Mouse (Mus musculus): ENCODE measurements around the gene Ighmbp2.

Gene Ighmbp2

DNA sequence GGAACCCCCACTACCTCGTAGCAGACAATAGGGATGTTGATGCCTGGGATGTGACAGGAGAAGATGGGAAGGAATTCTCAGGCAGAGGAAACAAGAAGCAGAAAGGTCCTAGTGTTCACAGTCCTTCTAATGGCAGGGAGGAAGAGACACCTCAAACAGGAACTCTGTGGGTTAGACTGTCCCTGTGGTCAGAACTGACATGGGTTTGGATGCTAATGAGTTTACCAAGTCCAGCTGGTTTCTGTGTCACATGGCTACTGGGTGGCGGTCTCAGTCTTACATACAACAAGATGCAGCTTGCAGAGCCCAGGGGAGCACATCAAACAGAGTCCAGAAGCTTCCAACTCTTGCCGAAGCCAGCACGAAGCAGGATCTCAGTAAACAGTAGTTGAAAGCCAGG is 21.2 kb upstream of the Ighmbp2 start:
- Histone ChIP-seq H3K36me3 (ENCODE audit: control insufficient read depth, insufficient read depth, low read length, poor library complexity, severe bottlenecking) (no peaks in the 10 kb centered on the region), H3K27me3 (ENCODE audit: control insufficient read depth, insufficient read depth, low read length, poor library complexity, severe bottlenecking) (no peaks in the 10 kb centered on the region)
- no peak for DNase-seq (ENCODE audit: low read depth, low spot score)

DNA sequence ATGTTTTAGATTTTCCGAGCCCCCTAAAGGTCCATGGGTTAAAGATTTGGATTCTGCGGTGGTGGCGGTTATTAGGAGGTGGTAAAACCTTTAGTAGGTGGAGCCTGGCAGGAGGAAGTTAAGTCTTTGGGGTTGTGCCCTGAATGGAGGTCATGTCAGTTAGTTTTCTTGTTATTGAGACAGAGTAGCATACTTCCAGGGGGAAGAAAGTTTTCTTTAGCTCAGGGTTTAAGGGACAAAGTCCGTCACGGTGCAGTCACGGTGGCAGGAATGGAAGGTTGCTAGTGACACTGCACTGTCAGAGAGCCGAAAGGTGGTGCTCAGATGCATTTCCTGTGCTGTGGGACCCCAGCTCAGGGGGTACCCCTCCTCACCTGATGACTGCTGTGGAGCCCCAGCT is 15.0 kb upstream of the Ighmbp2 start:
- no peak for DNase-seq (ENCODE audit: low read depth, low spot score)
- no peaks in the 10 kb centered on the region for H3K27me3 ChIP-seq (ENCODE audit: control insufficient read depth, insufficient read depth, low read length, poor library complexity, severe bottlenecking)

DNA sequence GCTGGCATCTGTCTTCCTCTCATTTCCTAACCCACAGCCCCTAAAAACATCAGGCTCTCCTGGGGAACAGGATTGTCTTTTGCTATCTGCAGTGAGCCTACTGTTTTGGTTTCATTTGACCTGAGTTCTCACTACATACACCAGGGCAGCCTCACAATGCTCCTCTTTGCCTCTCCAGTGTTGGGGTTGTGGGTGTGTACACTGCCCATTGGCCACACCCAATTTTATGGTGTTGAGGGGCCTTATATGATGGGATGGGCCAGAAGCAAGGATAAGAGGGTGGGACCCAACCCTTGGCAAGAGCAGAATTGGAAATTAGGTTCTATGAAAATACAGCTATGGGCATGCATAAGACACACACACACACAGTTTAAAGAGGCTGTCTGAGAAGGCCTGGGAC is 14.2 kb upstream of the Ighmbp2 start:
- Histone ChIP-seq H3K36me3 (ENCODE audit: control insufficient read depth, insufficient read depth, low read length, poor library complexity, severe bottlenecking) (no peaks in the 10 kb centered on the region), H3K27me3 (ENCODE audit: control insufficient read depth, insufficient read depth, low read length, poor library complexity, severe bottlenecking) (no peaks in the 10 kb centered on the region)
- DNase-seq (ENCODE audit: low read depth, low spot score), result no peak

More for the DNA sequence above, 15.0 kb upstream of the Ighmbp2 start:
- no peaks in the 10 kb centered on the region for H3K36me3 ChIP-seq (ENCODE audit: control insufficient read depth, insufficient read depth, low read length, poor library complexity, severe bottlenecking)

DNA sequence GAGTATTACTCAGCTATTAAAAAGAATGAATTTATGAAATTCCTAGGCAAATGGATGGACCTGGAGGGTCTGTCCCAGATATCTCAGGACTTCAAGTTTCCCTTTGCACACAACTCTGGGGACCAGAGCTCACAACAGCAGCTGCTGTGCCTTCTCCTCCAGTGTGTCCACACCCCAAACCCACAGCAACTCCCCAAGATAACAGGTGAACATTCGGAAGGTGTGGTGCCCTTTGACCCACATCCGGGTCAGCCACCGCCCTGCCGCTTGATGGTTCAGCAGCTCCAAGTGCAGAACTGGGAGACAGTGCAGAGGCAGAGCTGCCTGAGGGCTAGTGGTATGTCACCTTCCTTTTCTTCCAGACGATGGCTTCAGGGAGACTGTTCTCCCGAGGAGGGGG is 12.4 kb upstream of the Ighmbp2 start:
- no peaks in the 10 kb centered on the region for H3K27me3 ChIP-seq (ENCODE audit: control insufficient read depth, insufficient read depth, low read length, poor library complexity, severe bottlenecking)
- H3K36me3 ChIP-seq (ENCODE audit: control insufficient read depth, insufficient read depth, low read length, poor library complexity, severe bottlenecking), result no peaks in the 10 kb centered on the region; the same call in 1 of the 2 replicates
- DNase-seq (ENCODE audit: low read depth, low spot score), result no peak

DNA sequence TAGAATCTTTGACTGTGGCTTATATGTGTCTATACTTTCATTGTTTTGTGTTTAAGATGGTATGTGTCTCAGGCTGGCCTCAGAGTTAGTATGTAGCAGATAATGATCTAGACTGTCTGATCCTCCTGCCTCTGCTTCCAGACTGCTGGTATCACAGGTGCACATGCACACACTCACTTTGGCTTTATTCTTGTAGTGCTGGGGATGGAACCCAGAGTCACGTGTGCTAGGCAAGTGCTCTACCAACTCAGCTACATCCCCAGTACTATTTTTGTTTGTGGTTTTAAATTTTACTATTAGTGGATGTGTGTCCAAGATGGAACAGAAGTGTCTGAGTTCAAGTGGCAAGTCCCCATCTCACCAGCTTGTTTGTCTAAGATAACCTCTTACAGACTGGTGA is 10.2 kb upstream of the Ighmbp2 start:
- H3K27me3 ChIP-seq (ENCODE audit: control insufficient read depth, insufficient read depth, low read length, poor library complexity, severe bottlenecking), result no peaks in the 10 kb centered on the region
- DNase-seq (ENCODE audit: low read depth, low spot score), result no peak
- H3K36me3 ChIP-seq (ENCODE audit: control insufficient read depth, insufficient read depth, low read length, poor library complexity, severe bottlenecking), result peaks cover 2% of the 10 kb centered on the region

DNA sequence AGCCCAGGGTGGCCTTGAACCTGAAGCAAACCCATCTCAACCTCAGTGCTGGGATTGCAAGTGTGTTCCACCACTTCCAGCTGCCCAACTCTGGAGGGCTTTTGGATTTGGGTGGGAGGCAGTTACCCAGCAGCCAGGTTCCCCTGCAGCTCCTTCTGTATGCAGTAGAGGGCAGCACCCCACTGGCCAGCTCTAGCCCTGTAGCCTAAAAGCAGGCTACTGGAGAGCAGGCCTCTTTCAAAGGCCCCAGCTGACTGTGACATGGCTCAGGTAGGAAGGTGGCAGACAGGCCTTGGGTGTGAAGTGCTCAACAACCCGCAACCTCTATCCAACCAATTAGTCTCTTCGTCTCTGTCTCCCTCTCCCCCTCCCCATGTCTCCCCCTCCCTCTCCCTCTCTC is 9.2 kb upstream of the Ighmbp2 start:
- peak; percentile 73 for DNase-seq (ENCODE audit: low read depth, low spot score)
- Histone ChIP-seq H3K27me3 (ENCODE audit: control insufficient read depth, insufficient read depth, low read length, poor library complexity, severe bottlenecking) (no peaks in the 10 kb centered on the region), H3K36me3 (ENCODE audit: control insufficient read depth, insufficient read depth, low read length, poor library complexity, severe bottlenecking) (peaks cover 2% of the 10 kb centered on the region)

DNA sequence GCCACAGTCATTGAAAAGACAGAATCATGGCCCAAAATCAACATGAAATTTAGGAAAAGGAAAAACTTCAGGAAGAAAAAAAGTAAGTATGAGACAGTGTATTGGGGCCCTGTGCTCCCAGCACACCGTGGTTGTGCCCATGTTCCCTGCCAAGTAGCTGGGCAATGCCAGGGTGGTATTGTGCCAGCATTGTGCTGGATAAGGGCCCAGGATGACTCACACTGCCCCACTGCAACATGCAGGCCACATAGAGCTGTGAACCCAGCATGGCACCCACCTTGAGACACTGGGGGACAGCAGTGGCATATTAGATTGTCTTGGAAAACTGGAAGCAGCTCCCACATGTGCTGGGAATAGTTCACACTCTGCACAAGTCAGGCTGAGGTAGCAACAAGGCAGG is 6.2 kb upstream of the Ighmbp2 start:
- Histone ChIP-seq H3K36me3 (ENCODE audit: control insufficient read depth, insufficient read depth, low read length, poor library complexity, severe bottlenecking) (peaks cover 2% of the 10 kb centered on the region), H3K27me3 (ENCODE audit: control insufficient read depth, insufficient read depth, low read length, poor library complexity, severe bottlenecking) (no peaks in the 10 kb centered on the region)
- no peak for DNase-seq (ENCODE audit: low read depth, low spot score)

DNA sequence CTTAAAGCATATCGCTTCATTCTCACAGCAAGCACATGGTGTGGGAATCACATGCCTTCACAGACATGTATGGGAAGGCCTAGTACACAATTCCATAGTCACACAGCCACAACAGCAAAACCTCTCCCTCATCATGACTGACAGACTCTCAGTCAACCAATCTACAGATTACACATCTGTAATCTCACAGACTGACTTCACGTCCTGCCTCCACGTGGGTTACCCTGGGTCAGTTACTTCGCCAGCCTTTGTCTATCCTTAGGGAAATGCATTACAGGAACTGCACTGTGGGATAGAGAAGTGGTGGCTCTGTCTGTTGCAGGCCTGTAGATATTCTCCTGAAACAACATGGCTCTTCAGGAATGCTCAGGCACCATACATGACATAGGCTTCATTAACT is 931 bp downstream of the Ighmbp2 start:
- no peaks in the 10 kb centered on the region for H3K27me3 ChIP-seq (ENCODE audit: control insufficient read depth, insufficient read depth, low read length, poor library complexity, severe bottlenecking)
- H3K36me3 ChIP-seq (ENCODE audit: control insufficient read depth, insufficient read depth, low read length, poor library complexity, severe bottlenecking), result no peaks in the 10 kb centered on the region; the same call in 1 of the 2 replicates
- no peak for DNase-seq (ENCODE audit: low read depth, low spot score)

DNA sequence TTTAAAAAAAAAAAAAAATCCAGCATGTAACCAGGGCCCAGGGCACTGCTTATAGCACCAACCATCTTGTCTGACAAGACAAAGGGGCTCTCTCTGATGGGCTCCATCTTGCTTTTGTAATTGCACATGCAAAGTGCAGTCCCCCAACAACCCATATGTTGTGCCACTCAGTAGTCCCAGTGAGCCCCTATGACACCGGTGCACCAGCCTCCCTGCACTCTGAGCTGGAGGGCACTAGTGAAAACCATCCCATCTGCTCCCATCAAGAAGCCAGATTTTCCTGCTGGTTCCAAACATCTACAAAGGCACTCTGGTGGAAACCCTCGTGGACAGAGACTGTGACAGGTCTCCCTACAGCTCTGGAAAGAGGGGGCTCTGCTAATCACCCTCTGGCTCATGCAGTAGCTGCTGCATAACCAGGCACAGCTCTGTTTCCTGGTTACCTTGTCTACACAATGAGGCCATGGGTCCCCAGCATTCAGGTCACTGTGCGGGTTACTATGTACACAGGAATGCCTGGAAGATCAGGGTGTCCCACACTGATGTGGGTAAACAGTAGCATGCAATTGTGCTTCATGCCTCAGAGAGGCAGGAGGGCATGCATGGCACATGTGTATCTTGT is 7.0 kb downstream of the Ighmbp2 start:
- H3K36me3 ChIP-seq (ENCODE audit: control insufficient read depth, insufficient read depth, low read length, poor library complexity, severe bottlenecking), result peaks cover 2% of the 10 kb centered on the region

DNA sequence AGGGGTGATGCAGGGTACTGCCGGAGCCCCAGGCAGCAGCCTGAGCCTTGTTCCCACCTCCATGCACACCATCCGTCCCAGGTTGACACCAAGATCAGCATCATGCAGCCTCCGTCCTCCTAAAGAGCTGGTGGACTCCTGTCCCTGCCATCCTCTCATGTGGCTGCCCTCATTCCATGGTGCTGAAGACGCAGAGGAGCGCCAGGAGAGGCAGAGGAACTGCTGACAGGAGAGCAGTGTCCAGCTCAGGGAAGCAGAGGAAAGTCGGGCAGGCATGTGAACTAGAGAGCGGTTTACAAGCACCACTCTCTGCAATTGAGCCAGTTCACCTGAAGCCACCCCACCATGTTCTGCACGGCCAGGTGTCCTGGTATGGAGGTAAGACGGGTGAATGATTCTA is 9.5 kb downstream of the Ighmbp2 start:
- DNase-seq (ENCODE audit: low read depth, low spot score), result no peak
- H3K27me3 ChIP-seq (ENCODE audit: control insufficient read depth, insufficient read depth, low read length, poor library complexity, severe bottlenecking), result no peaks in the 10 kb centered on the region
- peaks cover 2% of the 10 kb centered on the region for H3K36me3 ChIP-seq (ENCODE audit: control insufficient read depth, insufficient read depth, low read length, poor library complexity, severe bottlenecking)

More for the DNA sequence above, 7.0 kb downstream of the Ighmbp2 start:
- DNase-seq (ENCODE audit: low read depth, low spot score), result no peak
- H3K27me3 ChIP-seq (ENCODE audit: control insufficient read depth, insufficient read depth, low read length, poor library complexity, severe bottlenecking), result no peaks in the 10 kb centered on the region

DNA sequence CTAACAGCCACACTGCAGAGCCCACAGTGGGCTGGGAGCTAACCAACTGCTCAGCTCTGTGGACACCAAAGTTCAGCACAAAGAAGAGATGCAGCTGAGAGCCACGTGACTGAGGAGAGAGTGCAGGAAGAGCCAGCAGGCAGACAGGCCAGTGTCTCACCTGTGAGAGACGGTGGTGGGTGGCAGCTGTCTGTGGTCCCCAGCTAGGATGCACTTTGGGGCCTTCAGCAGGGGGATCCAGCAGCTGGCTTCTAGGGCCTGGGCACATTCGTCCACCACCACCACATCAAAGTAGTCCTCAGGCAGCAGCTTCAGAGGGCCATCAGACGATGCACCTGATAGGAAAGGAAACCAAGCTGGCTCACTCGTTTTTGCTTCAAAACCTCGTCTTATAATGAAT is 11.5 kb downstream of the Ighmbp2 start:
- Histone ChIP-seq H3K27me3 (ENCODE audit: control insufficient read depth, insufficient read depth, low read length, poor library complexity, severe bottlenecking) (no peaks in the 10 kb centered on the region), H3K36me3 (ENCODE audit: control insufficient read depth, insufficient read depth, low read length, poor library complexity, severe bottlenecking) (no peaks in the 10 kb centered on the region; the same call in 1 of the 2 replicates)
- DNase-seq (ENCODE audit: low read depth, low spot score), result no peak

DNA sequence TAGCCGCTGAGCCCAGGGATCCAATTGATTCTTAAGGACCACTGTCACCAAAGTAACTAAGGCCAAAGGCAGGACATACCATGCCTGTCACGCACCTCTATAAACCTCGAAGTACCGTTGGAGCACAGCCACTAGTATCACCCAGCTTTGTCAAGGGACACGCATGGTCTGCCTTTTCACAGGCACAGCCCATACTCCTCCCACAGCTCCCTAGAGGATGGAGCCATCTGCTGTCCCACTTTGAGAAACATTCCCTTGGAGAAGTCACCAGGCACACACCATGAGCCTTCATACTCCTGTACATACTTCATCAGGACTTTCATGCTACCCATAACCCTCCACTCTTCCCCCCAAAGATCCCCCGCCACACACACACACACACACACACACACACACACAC is 13.0 kb downstream of the Ighmbp2 start:
- Histone ChIP-seq H3K36me3 (ENCODE audit: control insufficient read depth, insufficient read depth, low read length, poor library complexity, severe bottlenecking) (no peaks in the 10 kb centered on the region; the same call in 1 of the 2 replicates), H3K27me3 (ENCODE audit: control insufficient read depth, insufficient read depth, low read length, poor library complexity, severe bottlenecking) (no peaks in the 10 kb centered on the region)
- no peak for DNase-seq (ENCODE audit: low read depth, low spot score)

DNA sequence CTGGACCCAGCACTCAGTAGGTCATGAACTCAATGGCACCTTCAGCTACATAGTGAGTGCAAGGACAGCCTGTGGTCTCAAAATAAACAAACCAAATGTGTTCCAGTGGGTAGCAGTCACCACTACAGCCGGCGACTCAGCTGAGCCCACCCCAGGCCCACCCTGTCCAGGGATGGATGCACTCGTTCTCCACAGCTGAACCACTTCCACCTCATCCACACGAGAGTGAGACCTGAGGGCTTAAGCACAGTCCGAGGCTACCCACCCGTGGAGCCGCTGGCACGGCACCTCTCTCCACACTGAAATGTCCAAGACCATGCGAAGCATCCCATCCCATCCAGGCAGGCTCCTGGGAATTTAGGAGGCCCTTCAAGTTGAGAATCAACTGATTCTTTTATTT is 13.5 kb downstream of the Ighmbp2 start:
- Histone ChIP-seq H3K36me3 (ENCODE audit: control insufficient read depth, insufficient read depth, low read length, poor library complexity, severe bottlenecking) (no peaks in the 10 kb centered on the region; the same call in none of the 2 replicates), H3K27me3 (ENCODE audit: control insufficient read depth, insufficient read depth, low read length, poor library complexity, severe bottlenecking) (no peaks in the 10 kb centered on the region)
- DNase-seq (ENCODE audit: low read depth, low spot score), result no peak

DNA sequence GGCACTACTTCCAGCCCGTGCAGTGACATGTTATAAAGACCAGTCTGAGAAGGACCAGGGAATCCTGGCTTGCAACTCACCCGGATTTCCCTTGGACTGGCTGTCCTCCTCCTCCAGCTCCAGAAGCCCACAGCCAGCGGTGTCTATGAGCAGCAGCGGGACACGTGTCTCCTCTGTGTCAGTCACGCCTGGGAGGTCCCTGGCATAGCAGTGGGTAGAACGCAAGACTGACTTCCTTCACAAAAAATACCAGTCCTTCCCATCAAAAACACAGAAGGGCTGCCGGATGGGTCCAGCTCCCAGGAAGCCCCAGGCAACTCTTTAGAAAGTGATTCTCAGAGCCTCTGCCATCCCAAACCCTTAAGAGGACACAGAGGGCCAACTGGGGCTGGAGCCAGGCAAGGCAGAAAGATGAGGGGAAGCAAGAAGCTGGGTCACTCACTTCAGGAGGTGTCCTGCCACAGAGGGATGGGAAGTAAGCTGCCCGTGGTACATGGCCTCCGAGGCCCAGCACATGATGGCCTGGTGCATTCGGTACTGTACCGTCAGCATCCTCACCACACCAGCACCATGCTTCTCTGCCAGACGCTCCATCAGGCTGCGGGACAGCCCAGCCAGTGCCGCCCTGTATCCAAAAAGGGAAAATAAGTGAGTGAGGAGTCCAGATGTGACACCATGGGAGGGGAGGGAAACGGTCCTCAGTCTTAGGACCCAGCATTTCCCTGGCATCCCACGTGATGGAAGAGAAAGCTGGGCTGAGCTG is 14.4 kb downstream of the Ighmbp2 start:
- Histone ChIP-seq H3K36me3 (ENCODE audit: control insufficient read depth, insufficient read depth, low read length, poor library complexity, severe bottlenecking) (no peaks in the 10 kb centered on the region; the same call in none of the 2 replicates), H3K27me3 (ENCODE audit: control insufficient read depth, insufficient read depth, low read length, poor library complexity, severe bottlenecking) (no peaks in the 10 kb centered on the region)
- DNase-seq (ENCODE audit: low read depth, low spot score), result no peak

DNA sequence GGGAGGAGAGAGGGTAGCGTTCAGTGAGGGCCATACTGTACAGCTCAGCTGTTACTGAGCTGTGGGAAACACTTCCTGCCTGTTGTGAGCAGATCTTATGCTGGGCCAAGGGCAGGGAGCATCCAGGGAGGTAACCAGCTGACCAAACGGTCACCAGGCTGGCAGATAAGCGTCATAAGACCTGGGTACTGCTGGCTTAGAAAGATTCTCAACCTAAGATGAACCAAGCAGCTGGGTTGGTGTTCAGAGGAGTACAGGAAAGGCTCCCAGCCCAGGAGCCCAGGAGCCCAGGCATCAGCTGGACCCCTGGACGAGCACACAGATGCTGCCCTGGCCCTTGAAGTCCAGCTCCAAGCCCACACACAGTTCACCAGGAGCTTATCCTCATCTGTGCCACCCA is 15.5 kb downstream of the Ighmbp2 start:
- no peaks in the 10 kb centered on the region; the same call in none of the 2 replicates for H3K36me3 ChIP-seq (ENCODE audit: control insufficient read depth, insufficient read depth, low read length, poor library complexity, severe bottlenecking)
- H3K27me3 ChIP-seq (ENCODE audit: control insufficient read depth, insufficient read depth, low read length, poor library complexity, severe bottlenecking), result no peaks in the 10 kb centered on the region
- DNase-seq (ENCODE audit: low read depth, low spot score), result no peak
